Mouse (Mus musculus) midbrain, embryonic 15.5 days (tissue): ENCODE data around the gene Chp1. TPM values are rescaled to one million over a fixed set of nuclear protein-coding genes. Genes with fewer than 3 reads are reported as not detected.
"Not testable (repeated sequence)": the region's sequence is repeated elsewhere in the genome, so short reads cannot be mapped to it uniquely, and the experiment has no call there.

Experiments
- ATAC-seq: fragments of 200-750 bp; cut with Nextera tagmentation; replicated peaks from 2 replicates; pipeline ENCODE4 v1.8.0; 2017; ENCODE audit warnings: moderate TSS enrichment
- H3K27ac ChIP-seq: fragments of 300-500 bp; sonication (generic); 2 replicates; pipeline ENCODE4 v1.5.1; 2015; ENCODE audit warnings: mild to moderate bottlenecking, inconsistent platforms
- H3K27me3 ChIP-seq: fragments of 300-500 bp; sonication (generic); replicated peaks from 2 replicates; pipeline ENCODE4 v1.6.1; 2015; ENCODE audit warnings: inconsistent platforms
- H3K36me3 ChIP-seq: fragments of 300-500 bp; sonication (generic); replicated peaks from 2 replicates; pipeline ENCODE4 v1.6.1; 2015; ENCODE audit warnings: inconsistent platforms
- H3K4me1 ChIP-seq: fragments of 300-500 bp; sonication (generic); 2 replicates; pipeline ENCODE4 v1.6.1; 2015; ENCODE audit warnings: inconsistent platforms
- H3K4me2 ChIP-seq: fragments of 300-500 bp; sonication (generic); 2 replicates; pipeline ENCODE4 v1.6.1; 2015; ENCODE audit warnings: inconsistent platforms, mild to moderate bottlenecking, moderate library complexity
- H3K4me3 ChIP-seq: fragments of 300-500 bp; sonication (generic); 2 replicates; pipeline ENCODE4 v1.5.1; 2015; ENCODE audit warnings: mild to moderate bottlenecking, inconsistent platforms
- H3K9ac ChIP-seq: fragments of 300-500 bp; sonication (generic); 2 replicates; pipeline ENCODE4 v1.6.1; 2015; ENCODE audit warnings: mild to moderate bottlenecking, inconsistent platforms
- H3K9me3 ChIP-seq: fragments of 300-500 bp; sonication (generic); 2 replicates; pipeline ENCODE4 v1.6.1; 2016; ENCODE audit warnings: inconsistent platforms
- WGBS: fragments of 180-500 bp; shearing (Covaris S2); methylation state at CpG from one replicate; pipeline ENCODE4 v1.1.7; 2015; ENCODE audit warnings: mixed read lengths; 5-methylcytosine and 5-hydroxymethylcytosine counted together
- polyA plus RNA-seq: library from polyadenylated mRNA; unstranded; fragments of >200 nt; fragmentation: Nextera tagmentation; extraction: Ambion mirVana; gene quantifications from 2 replicates; pipeline ENCODE4 v1.2.1, GENCODE M21; 2015

Chp1 gene
- polyA plus RNA-seq, 1 experiment from 2014 or later = 59.4 TPM

DNA sequence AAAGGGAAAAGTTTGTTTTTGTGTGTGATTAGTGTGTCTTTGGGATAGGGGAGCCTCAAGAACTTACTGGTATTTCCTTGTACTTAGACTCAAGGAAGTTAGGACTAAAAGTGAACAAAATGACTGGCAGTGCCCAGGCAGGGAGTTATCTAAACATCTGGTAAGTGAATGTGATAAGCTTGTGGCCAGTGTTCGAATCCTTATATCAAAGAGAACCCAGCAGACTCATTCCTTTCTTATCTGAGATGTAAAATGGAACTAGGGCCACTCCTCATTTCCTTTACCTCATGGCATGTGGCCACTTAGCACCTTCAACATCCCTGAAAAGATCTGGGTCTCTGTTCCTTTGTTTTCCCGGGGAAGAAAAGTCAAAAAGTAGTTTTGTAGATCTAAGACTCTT, 56.4 kb downstream of the Chp1 start:
- Histone ChIP-seq H3K4me1 (peaks cover 16% of the 10 kb centered on the region), H3K4me3 (no peak overlapping the region), H3K27me3 (no peaks in the 10 kb centered on the region), H3K4me2 (no peak overlapping the region), H3K36me3 (peaks cover 28% of the 10 kb centered on the region; the same call in 1 of the 2 replicates), H3K9me3 (no peaks in the 10 kb centered on the region), H3K27ac (no peak overlapping the region), H3K9ac (no peak overlapping the region)
- ATAC-seq = no peak
- 86% methylated on average over 2 of the region's 2 CpGs for WGBS

DNA sequence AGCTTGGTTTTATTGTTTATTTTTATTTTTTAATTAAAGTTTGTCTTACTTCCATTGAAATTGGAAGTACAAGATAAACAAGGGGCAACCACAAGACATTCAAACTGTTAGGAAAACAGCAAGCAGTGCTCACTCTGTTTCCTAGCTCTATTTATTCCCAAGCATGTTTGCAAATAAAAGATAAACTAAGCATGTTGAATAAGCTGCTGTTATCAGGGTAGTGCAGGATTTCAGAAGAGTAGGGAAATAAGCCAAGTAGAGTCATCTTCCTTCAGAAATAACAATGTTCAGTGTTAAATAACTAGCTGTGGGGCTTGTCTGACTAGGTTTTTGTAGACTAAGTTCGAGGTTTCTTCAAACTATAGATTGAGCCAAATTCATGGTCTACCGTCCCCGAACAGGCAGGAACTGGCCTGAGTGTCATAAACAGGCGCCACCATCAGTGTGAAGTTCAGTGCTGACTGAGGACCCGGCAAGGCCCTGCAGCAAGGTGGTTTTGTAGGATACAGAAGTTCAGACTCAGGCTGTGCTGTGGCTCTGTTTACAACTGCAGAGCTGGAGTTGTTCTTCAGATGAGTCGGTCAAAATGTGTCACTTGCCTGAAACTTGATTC, 58.0 kb downstream of the Chp1 start:
- H3K27ac ChIP-seq = no peak overlapping the region
- H3K9ac ChIP-seq = no peak overlapping the region
- H3K4me1 ChIP-seq = peaks cover 13% of the 10 kb centered on the region
- H3K27me3 ChIP-seq = no peaks in the 10 kb centered on the region
- H3K4me3 ChIP-seq = no peak overlapping the region
- no peak for ATAC-seq
- peaks cover 23% of the 10 kb centered on the region; the same call in 1 of the 2 replicates for H3K36me3 ChIP-seq
- WGBS = 92% methylated on average over 6 of the region's 6 CpGs
- no peaks in the 10 kb centered on the region for H3K9me3 ChIP-seq
- no peak overlapping the region for H3K4me2 ChIP-seq

DNA sequence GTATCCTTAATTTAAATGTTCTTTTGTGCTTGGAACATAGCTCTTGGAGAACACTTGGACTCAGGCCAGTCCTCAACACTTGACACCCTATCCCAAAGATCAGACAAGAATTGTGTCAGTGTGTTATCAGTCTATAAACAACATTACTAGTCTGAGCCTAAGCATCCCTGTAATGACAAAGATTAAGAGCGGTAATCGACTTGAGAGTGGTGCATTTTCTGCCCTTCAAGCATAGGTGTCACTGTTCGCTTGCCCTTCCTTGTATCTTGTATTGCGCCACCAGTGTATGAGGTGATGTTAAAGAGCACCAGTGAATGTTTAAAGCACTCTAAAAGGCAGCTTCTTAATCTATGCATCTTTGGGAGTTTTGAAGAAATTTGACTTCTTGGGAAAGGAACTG, 59.5 kb downstream of the Chp1 start:
- no peaks in the 10 kb centered on the region for H3K27me3 ChIP-seq
- no peak overlapping the region for H3K27ac ChIP-seq
- H3K9ac ChIP-seq = no peak overlapping the region
- no peak for ATAC-seq
- peaks cover 6% of the 10 kb centered on the region; the same call in 1 of the 2 replicates for H3K4me1 ChIP-seq
- H3K4me3 ChIP-seq = no peak overlapping the region
- peaks cover 18% of the 10 kb centered on the region; the same call in 1 of the 2 replicates for H3K36me3 ChIP-seq
- no peak overlapping the region for H3K4me2 ChIP-seq
- H3K9me3 ChIP-seq = no peaks in the 10 kb centered on the region
- 92% methylated on average over 4 of the region's 4 CpGs for WGBS

- H3K9ac ChIP-seq = peak overlapping the region; percentile 39; the same call in 1 of the 2 replicates
- no peak for ATAC-seq
These were observed 70.3 kb downstream of the Chp1 start for GRCm38 (mm10) chr2:119617841-119618198.

GRCm38 (mm10) chr2:119618199-119618982, 70.9 kb downstream of the Chp1 start, which contains the start of the genes Nusap1 and Oip5:
Gene Nusap1, plus strand, starts transcription at chr2:119618298.
Gene Oip5, minus strand, starts transcription at chr2:119618469.
- Histone ChIP-seq H3K4me2 (peak within 1 kb of the TSS; percentile 100), H3K9me3 (no peaks in the 10 kb centered on the region), H3K27ac (no peak within 1 kb of the TSS), H3K36me3 (no peaks in the 10 kb centered on the region), H3K9ac (peak within 1 kb of the TSS; percentile 39; the same call in 1 of the 2 replicates), H3K4me3 (peak within 1 kb of the TSS; percentile 86), H3K27me3 (no peaks in the 10 kb centered on the region), H3K4me1 (peaks cover 23% of the 10 kb centered on the region)
- WGBS = under 1% methylated on average over 55 of the region's 55 CpGs
- peak; percentile 100 for ATAC-seq

More at GRCm38 (mm10) chr2:119617841-119618198, 70.3 kb downstream of the Chp1 start:
- Histone ChIP-seq H3K27me3 (no peaks in the 10 kb centered on the region), H3K4me2 (peak overlapping the region; percentile 100), H3K27ac (no peak overlapping the region), H3K4me3 (peak overlapping the region; percentile 86), H3K4me1 (peaks cover 23% of the 10 kb centered on the region), H3K9me3 (no peaks in the 10 kb centered on the region), H3K36me3 (no peaks in the 10 kb centered on the region)
- WGBS = under 1% methylated on average over 13 of the region's 13 CpGs

- Histone ChIP-seq H3K4me2 (peak overlapping the region; percentile 100), H3K4me1 (peaks cover 23% of the 10 kb centered on the region), H3K4me3 (peak overlapping the region; percentile 86)
- not testable (repeated sequence) for ATAC-seq, H3K9me3 ChIP-seq, H3K36me3 ChIP-seq, H3K27me3 ChIP-seq, H3K27ac ChIP-seq, H3K9ac ChIP-seq
- 6% methylated on average over 6 of the region's 6 CpGs for WGBS
These were observed 71.5 kb downstream of the Chp1 start for GRCm38 (mm10) chr2:119619002-119619401.

DNA sequence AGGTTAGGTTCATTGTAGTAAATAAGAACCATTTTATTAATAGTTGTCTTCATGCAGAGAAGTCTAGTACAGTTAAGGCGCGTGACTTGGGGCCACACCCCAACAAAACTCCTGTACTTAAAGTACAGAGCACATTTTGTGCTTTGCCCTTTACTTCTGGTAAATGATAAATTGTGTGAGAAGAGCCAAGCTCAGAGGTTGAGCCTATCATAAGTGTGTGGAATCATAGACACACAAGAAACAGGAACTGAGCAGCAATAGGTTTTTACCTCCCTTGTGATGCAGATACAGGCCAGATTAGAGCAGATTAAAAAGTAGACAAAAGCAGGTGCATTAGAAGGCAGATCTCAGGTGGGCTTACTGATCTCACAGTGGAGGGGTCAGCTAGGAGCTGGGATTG, 73.8 kb downstream of the Chp1 start:
- Histone ChIP-seq H3K4me1 (peaks cover 23% of the 10 kb centered on the region), H3K36me3 (no peaks in the 10 kb centered on the region), H3K9ac (no peak overlapping the region), H3K9me3 (no peaks in the 10 kb centered on the region), H3K4me3 (no peak overlapping the region), H3K27me3 (no peaks in the 10 kb centered on the region), H3K27ac (no peak overlapping the region), H3K4me2 (no peak overlapping the region)
- ATAC-seq = no peak
- 97% methylated on average over 2 of the region's 2 CpGs for WGBS

Other genes with a start within 250 kb of the Chp1 start
- gene Dll4, start 221.9 kb upstream of the Chp1 start, polyA plus RNA-seq = 5.2 and 5.3 TPM in 2 replicates
- 8.1 and 9.0 TPM in 2 replicates for gene Chac1, start 196.5 kb upstream of the Chp1 start, polyA plus RNA-seq
- 3.1 and 3.3 TPM in 2 replicates for gene Ino80, start 70.0 kb upstream of the Chp1 start, polyA plus RNA-seq
- 0.48 and 0.74 TPM in 2 replicates for gene Exd1, start 70 bp upstream of the Chp1 start, polyA plus RNA-seq
- gene Nusap1, start 70.6 kb downstream of the Chp1 start, polyA plus RNA-seq = 10.1 and 11.6 TPM in 2 replicates
- gene Oip5, start 70.8 kb downstream of the Chp1 start, polyA plus RNA-seq = 3.1 and 4.6 TPM in 2 replicates
- gene Ndufaf1, start 115.1 kb downstream of the Chp1 start, polyA plus RNA-seq = 37.0 and 37.5 TPM in 2 replicates
- 50.0 and 62.3 TPM in 2 replicates for gene Rtf1, start 127.4 kb downstream of the Chp1 start, polyA plus RNA-seq
- 0.11 and 0.18 TPM in 2 replicates for gene Itpka, start 194.6 kb downstream of the Chp1 start, polyA plus RNA-seq
- 2.2 and 3.5 TPM in 2 replicates for gene Ltk, start 212.7 kb downstream of the Chp1 start, polyA plus RNA-seq
- gene Rpap1, start 239.8 kb downstream of the Chp1 start, polyA plus RNA-seq = 21.3 and 21.6 TPM in 2 replicates